Mouse (Mus musculus): ENCODE measurements at regions not wholly inside any gene's neighbourhood (a gene's known extent, or its start where the extent isn't known, plus 50 kb on each side); places are given as distances from the start of the nearest gene placed in this dataset.

DNA sequence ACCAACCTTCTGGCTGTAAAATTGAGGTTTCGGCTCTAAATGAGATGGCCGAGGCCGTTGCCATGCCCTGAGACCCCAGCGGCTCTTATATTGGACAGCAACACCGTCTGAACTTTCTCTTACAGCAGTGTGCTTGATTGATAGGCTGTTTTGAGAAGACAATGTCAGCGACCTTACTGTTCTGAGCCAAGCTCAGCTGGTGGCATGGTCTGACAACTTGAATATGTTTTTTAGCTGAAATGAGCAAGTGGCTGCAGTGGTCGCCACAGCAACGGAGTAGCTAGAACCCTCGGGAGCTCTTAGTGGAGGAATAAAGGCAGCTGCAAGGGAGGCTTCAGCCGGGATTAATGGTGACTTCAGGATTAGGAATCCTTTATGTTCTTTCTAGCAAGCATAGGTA is 107.0 kb upstream of the Fndc3a start:
- no peak for TF ChIP-seq CTCF (conservative IDR thresholded peaks at IDR 0.05; ENCODE audit: low read length)
- TF ChIP-seq POU5F1 (IDR thresholded peaks at IDR 0.05; ENCODE audit: borderline replicate concordance, low read length), result no peak

Measured in E14TG2a.4 (cell line).